Mouse (Mus musculus): ENCODE measurements around the gene Myo16.

- TF ChIP-seq TAL1 (IDR thresholded peaks at IDR 0.05; ENCODE audit: low read length) (no peak), GATA1 (IDR thresholded peaks at IDR 0.05; ENCODE audit: low read length) (no peak)
Observed at GRCm38 (mm10) chr8:10545890-10546289, 392.2 kb downstream of the Myo16 start.

All from erythroblast, embryonic 14.5 days (primary cell).